Mouse (Mus musculus) T-helper 2 cell (primary cell): Measurements from ENCODE around the gene Tigar.

ENCODE experiments used
- in situ Hi-C: fragments of 300-600 bp; cut with MboI, MseI; formaldehyde crosslinking; loops from one replicate; pipeline ENCODE4 v1.15.1; 2025; ENCODE audit warnings: high pct_unique_total_duplicates

Gene Tigar

DNA sequence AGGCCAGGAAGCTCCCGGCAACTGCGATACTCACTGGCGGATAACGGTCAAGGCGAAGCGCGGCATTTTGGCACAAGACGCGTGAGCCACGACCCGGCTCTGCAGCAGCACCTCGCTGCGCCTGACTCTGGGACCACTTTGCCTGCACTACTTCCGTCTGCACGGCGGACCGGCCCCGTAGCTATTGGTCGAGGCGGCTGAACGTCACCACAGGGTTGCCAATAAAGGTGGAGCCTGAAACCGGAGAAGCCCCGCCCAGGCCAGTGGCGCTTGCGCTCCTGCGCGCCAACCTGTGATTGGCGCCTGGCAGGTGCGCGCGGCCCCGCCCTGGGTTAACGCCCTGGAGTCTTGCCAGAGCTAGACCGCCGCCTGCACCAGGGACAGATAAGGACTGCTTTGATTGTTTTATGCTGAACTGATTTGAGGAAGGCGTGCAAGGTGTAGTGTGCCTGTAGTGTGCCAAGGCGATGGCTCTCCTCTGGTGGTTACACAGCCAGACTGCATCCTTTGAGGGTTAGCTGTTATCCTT, at the start of gene Tigar:
Tigar (minus strand) TSS at position 156 of the 529 bp plus-strand sequence.
- in situ Hi-C loops: loop anchor here (10.0 kb wide), 2 partner anchors 155 to 1315 kb away; partner anchors contain the start of gene Itfg2

DNA sequence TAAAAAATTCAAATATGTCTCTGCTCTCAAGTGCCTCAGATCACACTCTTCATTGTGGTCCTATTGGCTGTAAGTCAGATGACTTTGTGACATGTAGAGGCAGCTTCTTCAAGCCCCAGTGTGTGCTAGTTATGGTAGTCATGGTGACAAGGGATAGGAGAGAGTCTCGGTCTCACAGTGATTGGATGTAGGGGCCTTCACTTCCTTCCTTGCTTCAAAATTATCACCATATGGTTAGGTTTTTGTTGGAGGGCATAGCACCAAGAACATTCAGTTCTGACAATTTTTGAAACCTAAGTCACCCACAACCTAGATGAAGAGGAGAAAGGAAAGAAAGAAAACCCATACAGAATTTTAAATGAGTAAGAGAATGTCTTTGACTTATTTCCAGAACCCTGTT, 48.0 kb upstream of the Tigar start:
- in situ Hi-C loops: loop anchor here (10.0 kb wide), 1 partner anchor 87 kb away; no protein-coding TSS in a partner anchor

DNA sequence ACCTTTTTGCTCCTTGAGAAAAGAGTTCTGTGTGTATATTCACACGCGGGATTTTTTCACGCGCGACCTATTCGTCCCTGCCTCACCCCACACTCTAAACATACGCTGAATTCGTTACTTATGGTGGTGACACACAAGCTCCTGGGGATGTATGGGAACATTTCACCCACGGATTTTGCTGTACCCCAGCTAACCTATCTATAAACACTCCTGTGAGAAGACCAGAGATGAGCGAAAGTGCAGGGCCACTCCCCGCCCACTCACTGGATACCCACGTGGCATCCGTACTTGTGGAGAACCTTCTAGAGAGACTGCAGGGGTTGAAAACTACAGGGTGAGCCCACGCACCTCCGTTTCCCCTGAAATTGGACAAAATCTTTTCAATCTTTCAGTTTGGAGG, 46.1 kb upstream of the Tigar start:
- in situ Hi-C loops: loop anchor here (10.0 kb wide), 1 partner anchor 89 kb away; no protein-coding TSS in a partner anchor

DNA sequence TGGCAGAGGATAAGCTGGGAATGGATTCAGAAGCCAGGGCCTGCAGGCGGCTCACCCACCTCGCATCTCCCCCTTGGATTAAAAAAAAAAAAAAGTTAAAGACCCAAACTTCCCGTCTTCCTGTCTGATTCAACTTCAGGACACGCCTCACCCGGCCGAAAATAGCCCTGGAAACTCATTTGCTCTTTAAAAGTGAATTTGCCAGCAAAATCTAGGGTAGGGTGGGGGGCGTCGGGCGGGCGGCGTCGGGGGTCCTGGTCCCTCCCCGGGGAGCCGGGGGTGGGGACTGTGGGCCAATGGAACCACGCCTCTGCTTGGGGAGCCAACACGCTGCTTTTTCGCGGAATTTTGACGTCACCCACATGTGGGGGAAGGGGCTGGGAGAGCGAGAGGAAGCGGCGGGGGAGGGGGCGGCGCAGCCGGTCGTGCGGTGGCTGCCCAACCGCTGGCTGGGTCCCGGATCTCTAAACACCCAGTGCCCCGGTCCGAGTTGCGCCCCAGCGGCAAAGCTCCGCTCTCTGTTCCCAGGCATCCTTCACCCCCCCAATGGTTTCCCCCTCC, 45.4 kb upstream of the Tigar start:
- in situ Hi-C loops: loop anchor here (10.0 kb wide), 1 partner anchor 90 kb away; no protein-coding TSS in a partner anchor

DNA sequence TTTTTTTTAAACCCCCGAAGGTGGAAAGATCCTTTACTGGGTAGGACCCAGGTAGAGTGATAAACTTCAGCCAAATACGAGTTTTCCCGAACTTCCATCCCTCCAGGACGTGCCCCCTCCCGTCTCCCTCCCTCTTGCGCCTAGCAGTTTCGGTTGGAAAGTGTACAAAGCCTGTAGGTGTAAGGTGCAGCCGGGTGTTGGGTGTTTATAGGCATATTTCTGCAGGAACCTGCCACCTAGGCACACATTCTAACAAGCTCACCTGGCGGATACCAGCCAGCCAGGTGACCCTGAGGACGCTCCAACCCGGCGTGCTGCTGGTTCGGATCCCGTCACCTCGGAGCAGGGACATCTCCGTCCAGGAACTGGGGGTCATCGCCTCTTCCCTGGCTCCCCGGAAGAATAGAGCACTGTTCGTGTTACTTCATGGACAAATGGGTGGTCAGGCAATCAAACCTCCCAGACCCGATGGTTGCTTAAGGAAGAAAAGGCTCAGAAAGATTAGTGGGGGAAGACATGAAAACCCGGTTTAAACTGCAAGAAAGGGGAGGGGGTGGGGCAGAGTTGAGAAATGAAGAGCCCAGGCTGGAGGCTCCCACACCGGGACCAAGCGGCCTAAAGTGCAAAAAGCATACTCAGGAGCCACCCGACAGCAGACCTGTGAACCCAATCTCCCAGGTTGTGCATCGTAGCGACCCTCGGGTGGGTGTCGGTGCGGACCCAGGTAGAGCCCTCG, 44.8 kb upstream of the Tigar start:
- in situ Hi-C loops: loop anchor here (10.0 kb wide), 1 partner anchor 91 kb away; no protein-coding TSS in a partner anchor

DNA sequence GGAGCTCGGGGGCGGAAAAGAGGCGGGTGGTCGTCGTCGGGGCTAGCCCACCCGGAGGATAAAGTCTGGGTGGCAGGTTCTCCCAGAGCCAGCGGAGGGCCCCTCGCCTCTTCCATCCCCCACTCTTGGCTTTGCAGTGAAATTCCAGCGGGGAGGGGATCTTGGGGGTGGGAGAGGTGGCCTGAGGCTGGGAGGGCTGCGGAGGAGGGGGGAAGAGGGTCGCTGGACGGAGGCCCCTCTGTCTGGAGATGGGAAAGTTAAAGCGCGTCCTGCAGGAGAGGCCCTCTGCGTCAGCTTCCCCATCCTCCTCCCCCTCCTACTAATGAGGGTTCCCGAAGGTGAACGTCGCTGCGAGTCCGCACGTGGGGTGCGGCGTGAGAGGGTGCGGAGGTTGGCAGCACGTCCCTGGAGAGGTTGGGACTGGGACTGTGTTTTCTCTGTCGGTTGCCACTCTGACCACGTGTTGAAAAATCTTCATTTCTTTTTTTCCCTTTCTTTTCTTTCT, 44.0 kb upstream of the Tigar start:
- in situ Hi-C loops: loop anchor here (10.0 kb wide), 1 partner anchor 91 kb away; no protein-coding TSS in a partner anchor

DNA sequence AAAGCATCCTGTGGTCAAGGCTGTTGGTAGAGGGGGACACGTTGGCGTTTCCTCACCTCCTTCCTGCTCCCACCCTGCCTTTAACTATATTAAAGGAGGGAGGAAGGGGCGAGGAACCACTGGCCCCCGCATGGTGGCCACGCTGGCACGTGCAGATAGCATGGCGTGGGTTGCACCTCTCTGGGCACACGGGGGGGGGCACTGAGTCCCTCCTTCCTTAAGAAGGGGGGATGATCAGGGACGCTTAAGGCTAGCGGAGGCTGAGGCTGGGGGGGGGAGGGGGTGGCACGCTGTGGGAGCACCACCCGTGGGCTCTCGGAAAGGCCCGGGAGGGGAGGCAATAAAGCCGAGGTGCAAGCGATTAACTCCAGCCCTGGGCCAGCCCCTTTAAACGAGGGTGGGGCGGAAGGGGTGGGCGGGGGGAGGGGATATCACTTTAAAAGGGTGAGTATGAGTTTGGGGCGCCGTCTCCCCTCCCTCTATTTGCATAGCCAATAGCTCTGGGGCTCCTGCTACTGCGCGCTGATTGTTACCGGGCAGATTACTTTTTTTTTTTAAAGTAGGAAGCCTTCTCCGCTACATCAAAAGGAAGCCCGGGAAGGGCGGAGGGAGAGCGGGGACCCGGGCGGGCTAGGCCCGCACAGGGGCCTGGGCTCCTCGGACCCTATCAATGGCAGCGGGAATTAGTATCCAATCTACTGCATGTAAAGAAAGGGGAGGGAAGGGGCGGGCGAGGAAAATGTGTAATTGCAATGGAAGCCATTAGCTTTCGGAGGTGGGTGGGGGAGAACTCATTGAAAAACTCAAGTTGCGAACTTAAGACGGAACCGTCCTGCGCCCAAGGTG, 43.0 kb upstream of the Tigar start, which contains the start of gene Ccnd2:
Ccnd2 (minus strand) TSS at position 88 of the 846 bp plus-strand sequence.
- in situ Hi-C loops: loop anchor here (10.0 kb wide), 1 partner anchor 92 kb away; no protein-coding TSS in a partner anchor

DNA sequence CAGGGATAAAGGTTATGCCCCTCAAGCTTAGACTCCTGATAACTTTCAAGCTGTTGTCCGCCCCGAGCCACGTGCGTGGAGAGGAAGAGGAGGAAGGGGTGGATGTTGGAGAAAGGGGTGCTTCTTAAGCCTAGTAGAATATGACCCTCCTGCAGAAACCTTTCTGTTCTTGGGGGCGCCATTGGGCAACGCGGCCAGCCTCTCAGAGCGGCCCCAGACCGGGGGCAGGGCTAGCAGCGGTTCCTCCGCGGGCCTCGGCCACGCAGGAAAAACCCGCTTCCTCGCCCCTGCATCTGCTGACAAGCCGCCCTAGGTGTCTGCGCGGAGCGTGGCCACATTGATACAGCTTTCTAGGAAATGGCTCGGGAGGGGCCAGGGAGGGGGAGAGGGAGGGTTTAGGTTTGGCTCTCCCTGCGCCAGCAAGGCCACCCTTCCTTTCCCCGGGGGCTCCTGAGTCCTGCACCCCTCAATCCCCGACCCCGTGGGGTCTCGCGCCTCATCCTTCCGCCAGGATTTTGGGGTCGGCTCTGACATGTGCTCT, 42.3 kb upstream of the Tigar start:
- in situ Hi-C loops: loop anchor here (10.0 kb wide), 1 partner anchor 93 kb away; no protein-coding TSS in a partner anchor

DNA sequence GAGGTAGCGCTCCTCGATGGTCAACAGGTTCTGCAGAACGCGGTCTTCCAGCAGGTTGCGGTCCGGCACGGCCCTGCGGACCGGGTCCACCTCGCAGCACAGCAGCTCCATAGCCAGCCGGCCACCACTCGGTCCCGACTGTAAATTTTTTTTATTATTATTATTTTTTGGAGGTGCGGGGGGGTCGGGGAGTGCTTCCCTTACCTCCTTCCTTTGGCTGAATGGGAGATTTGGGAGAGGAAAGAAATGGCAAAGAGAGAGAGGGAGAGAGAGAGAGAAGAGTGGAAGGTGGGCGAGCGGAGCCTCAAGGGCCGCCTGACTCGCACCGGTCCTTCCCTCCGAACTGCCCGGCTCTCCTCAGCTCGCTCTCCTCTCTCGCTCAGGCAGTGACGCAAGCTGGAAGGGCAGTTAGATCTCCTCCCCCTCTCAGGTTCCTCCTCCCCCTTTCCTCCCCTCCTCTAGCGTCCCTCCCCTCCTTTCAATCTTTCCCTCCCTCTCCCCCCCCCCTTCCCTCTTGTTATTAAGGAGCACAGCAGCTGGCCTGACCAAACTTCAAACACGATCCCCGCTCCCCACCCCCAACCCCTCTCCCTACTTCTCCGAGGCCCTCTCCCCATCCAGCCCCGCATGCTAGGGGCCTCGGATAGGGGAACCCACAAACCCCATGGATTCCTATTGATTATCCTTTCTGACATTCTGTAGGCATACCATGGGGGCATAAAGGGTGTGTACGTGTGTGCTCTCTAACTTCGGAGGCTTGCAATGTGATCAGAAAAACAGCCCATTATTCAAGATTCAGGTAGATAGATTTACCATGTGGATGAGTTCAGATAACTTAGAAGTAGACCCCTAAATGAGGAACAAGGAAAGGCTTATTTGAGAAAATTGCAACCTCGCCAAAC, 41.6 kb upstream of the Tigar start:
- in situ Hi-C loops: loop anchor here (10.0 kb wide), 1 partner anchor 94 kb away; no protein-coding TSS in a partner anchor

DNA sequence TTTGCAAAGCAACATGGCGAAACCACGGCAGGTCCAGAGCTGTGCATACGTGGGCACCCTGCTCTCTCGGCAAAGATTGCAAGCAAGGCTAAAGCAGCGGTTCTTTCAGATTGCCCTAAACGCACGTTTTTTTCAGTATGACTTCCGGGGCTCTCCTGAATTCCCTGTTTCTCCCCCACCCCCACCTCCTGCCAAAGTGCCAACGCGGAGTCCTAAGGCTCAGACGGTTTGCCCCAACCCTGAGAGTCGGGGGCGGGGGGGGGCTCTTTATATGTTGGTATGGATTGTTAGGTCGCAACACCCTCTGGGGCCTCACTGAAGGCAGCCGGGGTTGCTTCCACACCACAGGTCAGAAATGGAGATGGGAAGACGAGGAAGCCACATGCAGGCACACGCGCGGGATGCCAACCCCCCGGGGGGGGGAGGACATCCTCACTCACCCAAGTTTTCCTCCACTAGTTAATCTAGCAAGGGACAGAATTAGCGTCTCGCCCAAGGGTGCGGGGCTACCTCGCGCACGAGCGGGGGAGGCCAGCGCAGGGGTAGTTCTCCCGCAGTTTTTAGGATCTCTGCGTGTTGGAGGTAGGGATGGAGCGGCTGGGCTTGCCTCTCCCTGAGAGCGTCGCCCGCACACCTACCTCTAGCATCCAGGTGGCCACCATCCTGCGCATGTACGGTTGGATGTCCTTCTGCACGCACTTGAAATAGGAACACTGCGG, 40.7 kb upstream of the Tigar start:
- in situ Hi-C loops: loop anchor here (5.0 to 10.0 kb wide), 5 partner anchors 95 to 415 kb away; partner anchors contain the start of gene Cracr2a

DNA sequence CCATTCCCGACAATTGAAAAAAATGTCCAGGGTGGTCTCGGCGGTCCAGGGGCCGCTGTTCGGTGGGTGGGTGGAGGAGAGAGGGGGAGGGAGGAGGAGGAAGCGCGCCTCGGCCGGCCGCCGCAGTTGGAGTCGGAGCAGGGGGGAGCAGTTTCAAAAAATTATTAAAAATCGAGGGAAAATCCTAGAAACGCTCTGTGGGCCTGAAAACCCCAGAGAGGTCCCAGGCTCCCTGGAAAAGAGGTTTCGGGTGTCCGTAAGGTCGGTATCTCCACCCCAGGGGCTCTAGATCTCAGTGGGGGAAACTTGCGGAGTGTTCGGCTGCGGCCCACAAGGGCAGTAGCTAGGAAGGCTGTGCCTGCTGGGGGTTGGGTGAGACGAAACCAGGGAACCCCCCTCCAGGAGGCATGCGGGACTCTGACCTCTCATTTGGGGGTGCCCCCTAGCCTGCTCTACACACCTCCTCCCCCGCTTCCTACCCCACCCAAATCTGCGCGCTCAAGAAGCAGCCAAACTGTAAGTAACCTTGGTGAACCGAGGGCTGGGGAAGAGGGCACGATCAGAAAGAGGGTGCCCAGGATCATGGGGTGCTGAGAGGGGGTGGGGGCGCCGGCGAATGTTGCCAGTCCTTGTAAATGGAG, 40.1 kb upstream of the Tigar start:
- in situ Hi-C loops: loop anchor here (5.0 to 10.0 kb wide), 4 partner anchors 118 to 415 kb away; partner anchors contain the start of gene Cracr2a

DNA sequence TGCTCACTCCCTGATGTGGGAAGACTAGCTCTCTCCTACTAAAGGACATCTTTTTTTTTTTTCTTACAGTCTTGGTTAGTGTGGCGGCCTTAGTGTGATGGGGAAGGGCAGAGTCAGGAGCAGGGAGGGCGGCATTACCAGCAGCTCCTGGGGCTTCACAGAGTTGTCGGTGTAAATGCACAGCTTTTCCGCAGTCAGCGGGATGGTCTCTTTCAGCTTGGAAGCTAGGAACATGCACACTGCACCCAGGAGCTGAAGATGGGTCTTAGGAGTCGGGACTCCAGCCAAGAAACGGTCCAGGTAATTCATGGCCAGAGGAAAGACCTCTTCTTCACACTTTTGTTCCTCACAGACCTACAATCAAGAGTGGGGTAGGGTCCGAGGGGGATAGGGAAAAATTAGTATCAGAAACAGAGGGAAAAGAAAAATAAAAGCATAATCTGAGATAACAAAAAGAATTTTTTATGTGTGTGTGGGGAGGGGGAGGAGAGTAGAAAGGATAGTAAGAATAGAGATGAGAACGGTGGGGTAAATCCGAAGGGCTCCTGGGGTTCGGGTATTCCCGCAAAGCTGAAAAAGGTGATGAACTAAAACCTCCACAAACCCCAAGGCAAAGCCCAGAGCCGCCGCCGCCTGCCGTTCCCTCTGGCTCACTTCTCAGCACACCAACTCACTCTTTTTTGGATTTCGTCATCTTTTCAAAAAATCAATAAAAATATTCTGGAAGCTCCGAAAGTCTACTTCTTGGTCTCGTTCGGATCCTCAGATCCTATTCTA, 39.4 kb upstream of the Tigar start:
- in situ Hi-C loops: loop anchor here (5.0 to 10.0 kb wide), 4 partner anchors 119 to 416 kb away; partner anchors contain the start of gene Cracr2a

DNA sequence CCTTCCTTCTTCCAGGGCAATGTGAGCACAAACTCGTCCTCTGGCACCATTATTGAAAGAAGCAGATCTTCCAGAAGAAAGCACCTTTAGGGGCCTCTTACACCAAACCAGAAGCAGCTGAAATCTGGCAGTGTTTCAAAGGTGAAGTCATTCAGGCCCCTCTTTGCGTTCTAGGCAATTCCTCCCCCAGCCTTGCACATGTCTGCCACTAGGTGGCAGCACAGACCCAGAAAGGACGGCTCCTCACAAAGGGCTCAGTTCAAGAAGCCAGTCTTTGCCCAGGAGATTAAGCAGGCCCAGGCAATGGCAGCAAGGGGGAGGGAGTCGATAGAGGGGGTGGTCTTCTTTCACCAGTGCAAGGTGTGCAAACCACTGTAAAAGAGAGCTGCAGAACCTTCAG, 38.3 kb upstream of the Tigar start:
- in situ Hi-C loops: loop anchor here (5.0 to 10.0 kb wide), 4 partner anchors 120 to 417 kb away; partner anchors contain the start of gene Cracr2a

DNA sequence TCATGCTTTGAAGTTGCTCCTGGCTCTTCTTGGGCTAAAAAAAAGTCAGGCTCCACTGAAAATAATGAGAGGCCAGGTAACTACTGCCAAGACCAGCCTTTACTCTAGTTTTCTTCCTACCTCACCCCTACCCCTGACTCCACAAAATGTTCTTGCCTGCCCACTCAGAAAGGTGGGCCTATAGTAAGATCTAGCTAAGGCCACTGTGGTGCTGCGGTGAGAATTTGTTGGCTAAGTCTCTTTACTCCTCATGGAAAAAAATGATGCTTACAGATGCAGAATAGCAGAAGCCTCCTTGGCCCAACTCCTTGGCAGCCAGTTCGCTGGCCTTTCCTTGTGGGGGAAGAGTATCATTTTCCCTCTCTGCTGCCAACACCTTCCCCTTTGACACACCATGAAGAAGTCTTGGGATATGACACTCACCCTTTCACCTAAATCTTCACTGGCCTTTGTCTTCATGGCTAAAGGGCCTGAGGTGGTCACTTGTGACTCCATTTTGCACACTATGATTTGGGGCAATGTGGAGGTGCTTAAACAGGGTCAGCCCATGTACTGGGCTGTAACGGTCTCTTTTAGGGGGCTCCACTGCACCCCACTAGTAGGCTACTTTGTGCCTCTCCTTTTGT, 37.1 kb upstream of the Tigar start:
- in situ Hi-C loops: loop anchor here (5.0 to 10.0 kb wide), 4 partner anchors 121 to 418 kb away; partner anchors contain the start of gene Cracr2a

DNA sequence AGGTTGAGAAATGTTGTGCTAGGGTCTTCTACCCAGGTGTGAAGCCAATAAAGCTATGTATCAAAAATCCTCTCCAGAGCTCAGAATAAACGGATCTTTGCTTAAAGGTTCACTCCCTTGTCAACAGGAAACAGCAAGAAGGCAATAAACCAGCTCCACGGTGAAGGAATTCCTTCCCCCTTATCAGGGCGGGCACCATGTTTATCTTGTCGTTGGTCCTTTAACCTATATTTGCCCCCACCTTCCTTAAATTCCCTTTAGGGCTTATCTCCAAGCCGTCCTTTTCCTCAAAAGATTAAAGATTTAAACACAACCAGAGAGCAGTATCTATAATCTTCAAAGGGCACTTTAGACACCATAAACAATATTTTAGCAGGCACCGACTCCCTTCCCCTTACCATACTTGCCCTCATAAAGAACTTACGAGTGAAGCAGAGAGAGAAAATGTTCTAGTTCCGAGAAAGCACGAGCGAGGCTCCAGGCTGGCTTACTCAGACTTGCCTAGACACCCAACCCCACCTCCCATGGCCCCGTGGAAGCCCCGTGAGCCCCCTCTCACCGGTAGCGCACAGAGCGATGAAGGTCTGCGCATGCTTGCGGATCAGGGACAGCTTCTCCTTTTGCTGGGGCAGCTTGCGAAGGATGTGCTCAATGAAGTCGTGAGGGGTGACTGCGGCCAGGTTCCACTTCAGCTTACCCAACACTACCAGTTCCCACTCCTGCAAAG, 36.3 kb upstream of the Tigar start:
- in situ Hi-C loops: loop anchor here (5.0 to 10.0 kb wide), 4 partner anchors 122 to 419 kb away; partner anchors contain the start of gene Cracr2a
